Mouse (Mus musculus) layer of hippocampus, adult 18-20 months (tissue): Measurements from ENCODE around the gene Clnk. TPM values are rescaled to one million over a fixed set of nuclear protein-coding genes. Genes with fewer than 3 reads are reported as not detected.
"Not testable (repeated sequence)": the region's sequence is repeated elsewhere in the genome, so short reads cannot be mapped to it uniquely, and the experiment has no call there.

Experiments
- DNase-seq, 2 experiments: peaks; one replicate each; pipeline ENCODE4 v3.0.0; 2022; ENCODE audit warnings: low spot score in 2 of 2
- long read RNA-seq: library from polyadenylated mRNA; stranded (forward); transcript quantifications from one replicate; pipeline ENCODE4 v2.0.0, GENCODE M21; 2021
- total RNA-seq, 2 experiments: library from RNA; stranded (reverse); gene quantifications; 2 replicates each; pipeline ENCODE4 v1.2.3; 2021

Gene Clnk
- total RNA-seq: not detected
- long read RNA-seq, partial matches to known transcripts: 0 of 2 reads
- long read RNA-seq, other reads (novel, unspliced or antisense): 2 of 2 reads

- DNase-seq: no peak
These were observed at the start of gene Clnk for GRCm38 (mm10) chr5:38876622-38877021. Gene Clnk, minus strand, starts transcription at chr5:38876812.

- no peak for DNase-seq
These were observed 28.7 kb upstream of the Clnk start for GRCm38 (mm10) chr5:38905271-38905670.

GRCm38 (mm10) chr5:38904528-38905044 is 28.0 kb upstream of the Clnk start:
- no peak for DNase-seq

GRCm38 (mm10) chr5:38902889-38903288 is 26.3 kb upstream of the Clnk start:
- no peak for DNase-seq

- DNase-seq: no peak
These were observed 22.4 kb upstream of the Clnk start for GRCm38 (mm10) chr5:38899051-38899450.

- no peak for DNase-seq
These were observed 12.0 kb upstream of the Clnk start for GRCm38 (mm10) chr5:38888646-38889045.

GRCm38 (mm10) chr5:38886623-38887275 is 10.1 kb upstream of the Clnk start:
- DNase-seq: no peak

- not testable (repeated sequence) for DNase-seq
These were observed 6.0 kb upstream of the Clnk start for GRCm38 (mm10) chr5:38882635-38883034.

GRCm38 (mm10) chr5:38881728-38882620 is 5.4 kb upstream of the Clnk start:
- DNase-seq: peak; percentile 7 to 61

- no peak for DNase-seq
These were observed 4.8 kb upstream of the Clnk start for GRCm38 (mm10) chr5:38881416-38881727.

- DNase-seq: no peak
These were observed 3.5 kb upstream of the Clnk start for GRCm38 (mm10) chr5:38879989-38880706.

GRCm38 (mm10) chr5:38875403-38875802 is 1.2 kb downstream of the Clnk start:
- no peak for DNase-seq

- DNase-seq: no peak
These were observed 1.7 kb downstream of the Clnk start for GRCm38 (mm10) chr5:38874931-38875330.

GRCm38 (mm10) chr5:38872906-38873305 is 3.7 kb downstream of the Clnk start:
- no peak for DNase-seq

GRCm38 (mm10) chr5:38871591-38871990 is 5.0 kb downstream of the Clnk start:
- DNase-seq: peak in 1 of 2 experiments; percentile 14

- no peak for DNase-seq
These were observed 6.1 kb downstream of the Clnk start for GRCm38 (mm10) chr5:38870485-38870884.

GRCm38 (mm10) chr5:38869976-38870375 is 6.6 kb downstream of the Clnk start:
- peak in 1 of 2 experiments; percentile 13 for DNase-seq

- no peak for DNase-seq
These were observed 12.0 kb downstream of the Clnk start for GRCm38 (mm10) chr5:38864624-38865023.

- no peak for DNase-seq
These were observed 13.6 kb downstream of the Clnk start for GRCm38 (mm10) chr5:38863029-38863428.

GRCm38 (mm10) chr5:38862288-38862985 is 14.2 kb downstream of the Clnk start:
- DNase-seq: peak in 1 of 2 experiments; percentile 52
